Mouse (Mus musculus): ENCODE results near the gene Cyp2c23. TPM values are rescaled to one million over a fixed set of nuclear protein-coding genes. Genes with fewer than 3 reads are reported as not detected.

Gene Cyp2c23
- polyA plus RNA-seq, 1 experiment from 2014 or later: not detected

- Histone ChIP-seq H3K9me3 (replicated peaks; ENCODE audit: control insufficient read depth, low read length) (no peaks in the 10 kb centered on the region), H3K9ac (ENCODE audit: low read length) (no peak overlapping the region), H3K27ac (ENCODE audit: low read depth, low read length) (no peak overlapping the region), H3K4me1 (ENCODE audit: control insufficient read depth, insufficient read depth, low read length) (no peaks in the 10 kb centered on the region), H3K27me3 (replicated peaks; ENCODE audit: control insufficient read depth, insufficient read depth, low read length) (no peaks in the 10 kb centered on the region), H3K4me2 (ENCODE audit: low read length) (no peak overlapping the region), H3K4me3 (ENCODE audit: low read depth, low read length) (no peak overlapping the region), H3K36me3 (ENCODE audit: control insufficient read depth, insufficient read depth, low read length) (no peaks in the 10 kb centered on the region)
- WGBS: 86% methylated on average over 4 of the region's 4 CpGs
- ATAC-seq: no peak
- DNase-seq (ENCODE audit: low spot score): no peak
Observed at GRCm38 (mm10) chr19:43992464-43992863, 36.5 kb downstream of the Cyp2c23 start.

- ATAC-seq (no peak), DNase-seq (ENCODE audit: low spot score) (no peak)
- no peak overlapping the region for H3K9ac ChIP-seq (ENCODE audit: low read length)
- no peak overlapping the region for H3K4me3 ChIP-seq (ENCODE audit: low read depth, low read length)
- no peaks in the 10 kb centered on the region for H3K36me3 ChIP-seq (ENCODE audit: control insufficient read depth, insufficient read depth, low read length)
- H3K4me2 ChIP-seq (ENCODE audit: low read length): no peak overlapping the region
- H3K27me3 ChIP-seq (replicated peaks; ENCODE audit: control insufficient read depth, insufficient read depth, low read length): no peaks in the 10 kb centered on the region
- no peak overlapping the region for H3K27ac ChIP-seq (ENCODE audit: low read depth, low read length)
- H3K4me1 ChIP-seq (ENCODE audit: control insufficient read depth, insufficient read depth, low read length): 0 out of 2 replicates have a peak, but pooled peaks cover 6% of the 10 kb centered on the region
- H3K9me3 ChIP-seq (replicated peaks; ENCODE audit: control insufficient read depth, low read length): no peaks in the 10 kb centered on the region
- WGBS: 85% methylated on average over 8 of the region's 8 CpGs
Observed at GRCm38 (mm10) chr19:43990362-43990761, 38.6 kb downstream of the Cyp2c23 start.

DNA sequence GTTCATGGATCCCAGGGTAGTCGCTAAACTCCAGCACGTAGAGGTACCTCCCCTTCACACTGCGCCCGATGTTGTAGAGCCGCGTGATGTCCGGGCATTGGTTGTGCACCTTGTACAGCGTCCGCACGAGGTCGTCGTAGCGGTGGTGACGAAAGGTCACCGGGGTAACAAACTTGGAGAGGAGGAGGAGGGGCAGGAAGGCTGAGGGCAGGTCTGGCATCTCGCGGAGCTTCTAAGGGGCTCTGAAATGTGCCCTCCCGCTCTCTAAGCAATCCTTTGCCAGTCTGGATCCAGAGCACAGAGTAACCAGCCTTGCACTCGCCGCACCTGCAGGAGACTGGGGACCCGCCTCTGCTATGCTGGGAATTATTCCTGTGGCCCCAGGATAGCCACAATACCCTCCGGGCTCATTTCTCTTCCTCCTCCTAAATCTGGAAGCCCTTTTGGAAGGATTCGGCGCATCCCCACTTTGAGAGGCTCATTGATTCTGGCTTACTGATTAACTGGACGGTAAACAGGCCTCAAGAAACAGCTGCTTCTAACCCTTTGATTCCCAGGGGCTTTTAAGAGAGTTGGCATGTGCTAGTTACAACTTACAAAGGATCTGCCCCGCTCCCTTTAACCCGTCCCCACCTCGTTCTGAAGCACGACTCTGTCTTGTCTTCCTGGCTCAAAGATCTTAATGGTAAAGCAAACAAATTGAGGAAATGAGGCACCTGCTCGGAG is 42.8 kb downstream of the Cyp2c23 start, which contains the start of gene Cpn1:
TSS of gene Cpn1 (minus strand) at position 488 of the 726 bp plus-strand sequence.
- Histone ChIP-seq H3K36me3 (ENCODE audit: control insufficient read depth, insufficient read depth, low read length) (no peaks in the 10 kb centered on the region), H3K27ac (ENCODE audit: low read depth, low read length) (no peak within 1 kb of the TSS), H3K4me3 (ENCODE audit: low read depth, low read length) (no peak within 1 kb of the TSS), H3K4me1 (ENCODE audit: control insufficient read depth, insufficient read depth, low read length) (0 out of 2 replicates have a peak, but pooled peaks cover 6% of the 10 kb centered on the region), H3K27me3 (replicated peaks; ENCODE audit: control insufficient read depth, insufficient read depth, low read length) (no peaks in the 10 kb centered on the region), H3K9me3 (replicated peaks; ENCODE audit: control insufficient read depth, low read length) (no peaks in the 10 kb centered on the region), H3K9ac (ENCODE audit: low read length) (peak within 1 kb of the TSS; percentile 17; the same call in 1 of the 2 replicates), H3K4me2 (ENCODE audit: low read length) (peak within 1 kb of the TSS; percentile 30)
- ATAC-seq (no peak), DNase-seq (ENCODE audit: low spot score) (no peak)
- 18% methylated on average over 30 of the region's 30 CpGs for WGBS

DNA sequence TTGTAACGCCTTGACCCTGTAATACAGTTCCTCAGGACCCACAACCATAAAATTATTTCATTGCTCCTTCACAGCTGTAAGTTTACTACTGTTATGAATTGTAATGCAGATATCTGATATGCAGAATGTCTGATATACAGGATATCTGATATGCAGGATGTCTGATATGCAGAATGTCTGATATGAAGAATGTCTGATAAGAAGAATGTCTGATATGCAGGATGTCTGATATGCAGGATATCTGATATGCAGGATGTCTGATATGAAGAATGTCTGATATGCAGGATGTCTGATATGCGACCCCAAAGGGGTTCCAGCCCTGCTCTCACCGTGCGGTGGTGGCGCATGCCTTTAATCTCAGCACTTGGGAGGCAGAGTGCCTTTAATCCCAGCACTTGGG is 47.0 kb downstream of the Cyp2c23 start:
- Histone ChIP-seq H3K4me2 (ENCODE audit: low read length) (no peak overlapping the region), H3K27me3 (replicated peaks; ENCODE audit: control insufficient read depth, insufficient read depth, low read length) (no peaks in the 10 kb centered on the region), H3K4me3 (ENCODE audit: low read depth, low read length) (no peak overlapping the region), H3K4me1 (ENCODE audit: control insufficient read depth, insufficient read depth, low read length) (0 out of 2 replicates have a peak, but pooled peaks cover 6% of the 10 kb centered on the region), H3K9ac (ENCODE audit: low read length) (no peak overlapping the region), H3K27ac (ENCODE audit: low read depth, low read length) (no peak overlapping the region), H3K36me3 (ENCODE audit: control insufficient read depth, insufficient read depth, low read length) (no peaks in the 10 kb centered on the region), H3K9me3 (replicated peaks; ENCODE audit: control insufficient read depth, low read length) (no peaks in the 10 kb centered on the region)
- ATAC-seq (no peak), DNase-seq (ENCODE audit: low spot score) (no peak)
- 96% methylated on average over 5 of the region's 5 CpGs for WGBS

DNA sequence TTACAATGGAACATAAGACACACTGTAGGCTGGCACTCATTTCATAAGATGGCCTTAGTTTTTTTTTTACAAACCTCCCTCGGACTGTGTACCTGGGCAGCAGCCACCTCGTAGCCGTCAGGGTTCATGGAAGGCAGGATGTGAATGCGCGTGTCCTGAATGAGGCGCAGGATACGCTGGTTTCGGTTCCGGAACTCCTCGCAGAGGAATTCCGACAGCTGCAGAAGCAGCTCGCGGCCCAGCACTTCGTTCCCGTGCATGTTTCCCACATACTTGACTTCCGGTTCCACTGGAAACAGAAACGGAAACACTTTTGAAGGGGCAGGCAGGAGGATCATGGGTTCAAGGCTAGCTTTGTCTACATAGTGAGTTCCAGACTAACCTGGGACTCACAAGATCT is 48.3 kb downstream of the Cyp2c23 start:
- Histone ChIP-seq H3K9ac (ENCODE audit: low read length) (no peak overlapping the region), H3K4me3 (ENCODE audit: low read depth, low read length) (no peak overlapping the region), H3K9me3 (replicated peaks; ENCODE audit: control insufficient read depth, low read length) (no peaks in the 10 kb centered on the region), H3K36me3 (ENCODE audit: control insufficient read depth, insufficient read depth, low read length) (no peaks in the 10 kb centered on the region), H3K27me3 (replicated peaks; ENCODE audit: control insufficient read depth, insufficient read depth, low read length) (no peaks in the 10 kb centered on the region), H3K27ac (ENCODE audit: low read depth, low read length) (no peak overlapping the region), H3K4me1 (ENCODE audit: control insufficient read depth, insufficient read depth, low read length) (no peaks in the 10 kb centered on the region), H3K4me2 (ENCODE audit: low read length) (no peak overlapping the region)
- WGBS: 95% methylated on average over 17 of the region's 17 CpGs
- ATAC-seq: no peak
- no peak for DNase-seq (ENCODE audit: low spot score)

- no peaks in the 10 kb centered on the region for H3K27me3 ChIP-seq (replicated peaks; ENCODE audit: control insufficient read depth, insufficient read depth, low read length)
- no peak for ATAC-seq
- no peak overlapping the region for H3K27ac ChIP-seq (ENCODE audit: low read depth, low read length)
- no peaks in the 10 kb centered on the region for H3K36me3 ChIP-seq (ENCODE audit: control insufficient read depth, insufficient read depth, low read length)
- DNase-seq (ENCODE audit: low spot score): no peak
- H3K4me3 ChIP-seq (ENCODE audit: low read depth, low read length): no peak overlapping the region
- 88% methylated on average over 3 of the region's 3 CpGs for WGBS
- no peak overlapping the region for H3K9ac ChIP-seq (ENCODE audit: low read length)
- H3K4me1 ChIP-seq (ENCODE audit: control insufficient read depth, insufficient read depth, low read length): no peaks in the 10 kb centered on the region
- H3K4me2 ChIP-seq (ENCODE audit: low read length): no peak overlapping the region
- H3K9me3 ChIP-seq (replicated peaks; ENCODE audit: control insufficient read depth, low read length): no peaks in the 10 kb centered on the region
Observed at GRCm38 (mm10) chr19:43977799-43978198, 51.2 kb downstream of the Cyp2c23 start.

DNA sequence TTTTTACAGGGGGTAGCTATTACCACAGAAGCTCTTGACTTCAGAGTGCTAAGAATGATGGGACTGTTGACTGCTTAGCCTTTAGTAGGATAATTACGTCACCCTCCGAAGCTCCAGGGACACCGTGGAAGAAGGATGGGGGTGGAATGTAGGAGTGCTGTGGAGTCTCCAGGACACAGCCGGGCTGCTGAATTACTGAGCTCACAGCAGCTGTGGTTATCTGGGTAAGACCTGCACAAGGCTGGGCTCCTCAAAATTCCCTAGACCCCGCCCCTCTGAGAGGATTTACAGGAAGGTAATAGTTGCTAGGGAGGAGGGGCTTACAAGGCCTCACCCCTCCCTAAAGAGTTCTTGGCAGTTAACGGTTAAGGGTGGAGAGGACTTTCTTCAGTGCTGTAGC is 52.3 kb downstream of the Cyp2c23 start:
- no peak overlapping the region for H3K9ac ChIP-seq (ENCODE audit: low read length)
- H3K36me3 ChIP-seq (ENCODE audit: control insufficient read depth, insufficient read depth, low read length): no peaks in the 10 kb centered on the region
- ATAC-seq: no peak
- no peak overlapping the region for H3K4me2 ChIP-seq (ENCODE audit: low read length)
- no peak overlapping the region for H3K27ac ChIP-seq (ENCODE audit: low read depth, low read length)
- H3K4me1 ChIP-seq (ENCODE audit: control insufficient read depth, insufficient read depth, low read length): no peaks in the 10 kb centered on the region
- WGBS: 82% methylated on average over 6 of the region's 6 CpGs
- no peak for DNase-seq (ENCODE audit: low spot score)
- no peaks in the 10 kb centered on the region for H3K9me3 ChIP-seq (replicated peaks; ENCODE audit: control insufficient read depth, low read length)
- H3K4me3 ChIP-seq (ENCODE audit: low read depth, low read length): no peak overlapping the region
- H3K27me3 ChIP-seq (replicated peaks; ENCODE audit: control insufficient read depth, insufficient read depth, low read length): no peaks in the 10 kb centered on the region

GRCm38 (mm10) chr19:43974221-43974620 is 54.8 kb downstream of the Cyp2c23 start:
- Histone ChIP-seq H3K9ac (ENCODE audit: low read length) (no peak overlapping the region), H3K4me1 (ENCODE audit: control insufficient read depth, insufficient read depth, low read length) (no peaks in the 10 kb centered on the region), H3K9me3 (replicated peaks; ENCODE audit: control insufficient read depth, low read length) (no peaks in the 10 kb centered on the region), H3K27ac (ENCODE audit: low read depth, low read length) (no peak overlapping the region), H3K4me3 (ENCODE audit: low read depth, low read length) (no peak overlapping the region), H3K36me3 (ENCODE audit: control insufficient read depth, insufficient read depth, low read length) (no peaks in the 10 kb centered on the region), H3K4me2 (ENCODE audit: low read length) (no peak overlapping the region), H3K27me3 (replicated peaks; ENCODE audit: control insufficient read depth, insufficient read depth, low read length) (no peaks in the 10 kb centered on the region)
- WGBS: 93% methylated on average over 6 of the region's 6 CpGs
- DNase-seq (ENCODE audit: low spot score) (no peak), ATAC-seq (no peak)

DNA sequence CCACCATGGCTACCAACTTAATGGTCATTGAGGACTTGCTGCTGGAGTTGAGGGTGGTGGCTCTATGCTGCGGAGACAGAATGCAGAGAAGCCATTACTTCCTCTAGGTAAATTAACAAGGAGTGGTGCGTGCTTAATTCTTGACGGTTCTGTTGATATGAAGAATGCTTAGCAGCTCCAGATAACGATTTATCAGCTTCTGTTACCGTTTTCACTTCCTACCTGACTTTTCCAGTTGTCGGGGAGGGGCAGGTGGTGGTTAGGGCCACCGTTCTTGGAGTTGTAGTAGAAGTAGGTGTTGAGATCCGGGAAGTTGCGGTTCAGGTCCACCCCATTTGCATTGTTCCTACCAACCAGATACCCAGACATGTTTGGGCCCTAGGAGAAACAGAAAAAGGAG is 55.3 kb downstream of the Cyp2c23 start:
- Histone ChIP-seq H3K27ac (ENCODE audit: low read depth, low read length) (no peak overlapping the region), H3K36me3 (ENCODE audit: control insufficient read depth, insufficient read depth, low read length) (no peaks in the 10 kb centered on the region), H3K9me3 (replicated peaks; ENCODE audit: control insufficient read depth, low read length) (no peaks in the 10 kb centered on the region), H3K4me1 (ENCODE audit: control insufficient read depth, insufficient read depth, low read length) (no peaks in the 10 kb centered on the region), H3K4me2 (ENCODE audit: low read length) (no peak overlapping the region), H3K4me3 (ENCODE audit: low read depth, low read length) (no peak overlapping the region), H3K9ac (ENCODE audit: low read length) (no peak overlapping the region), H3K27me3 (replicated peaks; ENCODE audit: control insufficient read depth, insufficient read depth, low read length) (no peaks in the 10 kb centered on the region)
- DNase-seq (ENCODE audit: low spot score): no peak
- WGBS: 89% methylated on average over 9 of the region's 9 CpGs
- no peak for ATAC-seq
